Mouse (Mus musculus): ENCODE results near the gene Smcp. TPM values are rescaled to one million over a fixed set of nuclear protein-coding genes. Genes with fewer than 3 reads are reported as not detected.

Gene Smcp
- total RNA-seq, 2 experiments from 2014 or later = not detected

Other genes starting within 250 kb of the Smcp start
- not detected for gene Sprr2d, start 249.9 kb downstream of the Smcp start, total RNA-seq (2021)
- gene Sprr2e, start 236.9 kb downstream of the Smcp start, total RNA-seq (2021) = not detected
- gene Sprr2f, start 223.8 kb downstream of the Smcp start, total RNA-seq (2021) = not detected
- gene Sprr2h, start 203.3 kb downstream of the Smcp start, total RNA-seq (2021) = not detected
- not detected for gene Sprr2i, start 181.0 kb downstream of the Smcp start, total RNA-seq (2021)
- gene Sprr2j-ps, start 170.9 kb downstream of the Smcp start, total RNA-seq (2021) = not detected
- gene Gm9774, start 159.6 kb downstream of the Smcp start, total RNA-seq (2021) = 1 to 10 TPM; 6.5 to 6.6 TPM
- not detected for gene Sprr2k, start 156.4 kb downstream of the Smcp start, total RNA-seq (2021)
- not detected for gene Sprr1b, start 150.2 kb downstream of the Smcp start, total RNA-seq (2021)
- gene Sprr3, start 130.3 kb downstream of the Smcp start, total RNA-seq (2021) = not detected
- not detected for gene Sprr1a, start 103.1 kb downstream of the Smcp start, total RNA-seq (2021)
- gene Sprr4, start 88.5 kb downstream of the Smcp start, total RNA-seq (2021) = not detected
- gene 2310046K23Rik, start 54.5 kb downstream of the Smcp start, total RNA-seq (2021) = not detected
- not detected for gene Ivl, start 15.3 kb downstream of the Smcp start, total RNA-seq (2021)
- gene 2210017I01Rik, start 18.5 kb upstream of the Smcp start, total RNA-seq (2021) = not detected
- not detected for gene Lce6a, start 32.7 kb upstream of the Smcp start, total RNA-seq (2021)
- not detected for gene Lce1a1, start 59.3 kb upstream of the Smcp start, total RNA-seq (2021)
- gene Lce1b, start 67.9 kb upstream of the Smcp start, total RNA-seq (2021) = not detected
- gene Lce1a2, start 81.3 kb upstream of the Smcp start, total RNA-seq (2021) = not detected
- gene Lce1c, start 90.2 kb upstream of the Smcp start, total RNA-seq (2021) = not detected
- not detected for gene Lce1d, start 98.2 kb upstream of the Smcp start, total RNA-seq (2021)
- not detected for gene Lce1e, start 120.1 kb upstream of the Smcp start, total RNA-seq (2021)
- gene Lce1f, start 131.4 kb upstream of the Smcp start, total RNA-seq (2021) = not detected
- not detected for gene Gm38119, start 150.1 kb upstream of the Smcp start, total RNA-seq (2021)
- gene Lce1g, start 163.3 kb upstream of the Smcp start, total RNA-seq (2021) = not detected
- gene Lce1h, start 176.1 kb upstream of the Smcp start, total RNA-seq (2021) = not detected
- gene Lce1i, start 189.9 kb upstream of the Smcp start, total RNA-seq (2021) = not detected
- gene Lce1j, start 201.5 kb upstream of the Smcp start, total RNA-seq (2021) = not detected
- not detected for gene Lce1k, start 218.9 kb upstream of the Smcp start, total RNA-seq (2021)
- not detected for gene Kprp, start 238.2 kb upstream of the Smcp start, total RNA-seq (2021)